Mouse (Mus musculus): Measurements from ENCODE around the gene Mrpl53.

The Mrpl53 gene

DNA sequence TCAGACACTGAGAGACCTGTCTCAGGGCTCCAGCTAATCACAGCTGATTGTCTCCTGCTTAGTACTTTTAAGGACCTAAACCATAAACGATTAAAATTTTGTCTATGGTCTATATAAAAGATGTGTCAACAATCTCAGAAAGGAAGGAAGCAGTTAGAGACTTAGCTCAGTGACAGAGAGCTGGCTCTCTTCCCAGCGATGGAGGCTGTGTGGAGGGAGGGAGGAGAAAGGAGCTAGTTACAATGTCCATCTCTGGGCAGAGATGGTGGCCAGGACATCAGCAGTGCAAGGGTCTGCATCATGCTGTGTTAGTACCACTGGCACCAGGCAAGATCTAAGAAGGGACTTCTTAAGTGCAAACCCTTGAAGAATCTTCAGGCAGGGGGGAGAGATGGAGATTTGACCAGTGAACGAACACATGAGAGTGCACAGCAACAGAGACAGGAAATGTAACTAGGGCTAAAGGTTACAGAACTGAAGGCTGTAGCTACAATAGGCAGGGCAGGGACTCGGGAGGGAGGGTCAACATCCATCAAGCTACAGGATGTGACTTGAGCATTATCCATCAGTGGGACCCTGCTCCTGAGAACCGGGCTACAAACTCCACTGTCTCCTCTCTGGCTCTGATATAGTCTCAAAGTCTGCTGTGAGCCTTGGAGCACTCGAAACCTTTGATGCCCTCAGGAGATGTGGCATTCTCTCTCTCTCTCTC, 16.3 kb upstream of the Mrpl53 start:
- intact Hi-C loops (cut with DNase I): no loop called here

DNA sequence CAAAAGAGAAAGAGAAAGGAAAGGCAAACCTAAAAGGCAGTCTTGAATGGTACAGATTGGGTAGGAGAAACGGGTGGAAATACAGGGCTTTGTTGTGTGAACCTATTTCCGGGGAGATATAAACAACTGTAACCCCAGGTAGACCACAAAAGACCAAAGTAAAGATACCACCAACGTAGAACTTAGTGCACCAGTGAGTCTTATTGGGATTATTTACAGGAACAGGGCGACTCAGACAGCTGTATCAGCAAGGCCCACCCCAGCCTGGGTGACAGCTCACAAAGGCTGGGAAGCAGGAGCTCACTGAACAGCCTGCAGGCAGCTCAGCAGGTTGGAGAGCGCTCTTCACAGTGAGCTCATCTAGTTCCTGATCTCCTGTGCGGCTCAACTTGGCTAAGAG, 12.9 kb upstream of the Mrpl53 start:
- intact Hi-C loops (cut with DNase I): no loop called here

DNA sequence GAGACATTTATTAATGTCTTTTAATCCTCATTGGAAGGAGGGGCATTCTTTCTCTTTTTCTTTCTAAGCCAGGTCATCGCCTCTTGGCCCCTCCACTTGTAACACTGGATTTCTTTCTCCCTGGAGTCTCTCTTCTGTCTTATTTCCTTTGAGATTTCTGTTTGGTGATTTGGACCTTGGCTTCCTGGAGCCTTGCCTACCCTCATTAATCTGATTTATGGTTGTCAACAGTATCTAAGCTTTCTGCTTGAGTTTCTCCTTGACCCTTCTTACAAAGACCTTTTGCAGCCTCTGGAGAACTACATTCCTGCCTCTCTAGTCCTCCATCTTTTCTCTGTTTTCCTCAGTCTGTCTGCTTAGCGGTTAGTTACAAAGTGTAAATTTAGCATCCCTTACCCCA, 10.4 kb upstream of the Mrpl53 start:
- intact Hi-C loops (cut with DNase I): no loop called here

DNA sequence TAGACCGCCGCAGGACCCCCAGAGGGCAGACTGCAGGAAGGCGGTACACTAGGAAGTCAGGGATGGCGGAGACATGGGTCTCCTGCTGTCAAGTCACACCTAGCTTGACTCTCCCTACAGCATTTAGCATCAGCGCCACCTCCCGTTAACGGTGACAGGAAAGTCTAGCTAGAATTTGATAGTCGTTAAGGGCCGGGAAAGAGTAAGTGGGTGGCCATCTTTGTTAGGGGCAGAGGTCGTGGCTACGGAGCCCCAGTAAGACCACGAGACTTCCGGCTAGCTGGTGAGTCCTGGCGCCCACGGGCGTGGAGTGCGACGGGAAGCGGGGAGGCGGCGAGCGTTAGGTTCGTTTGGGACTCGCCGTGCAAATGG, 7.5 kb upstream of the Mrpl53 start, which contains the start of the genes Ccdc142 and Gm42688:
Gene Ccdc142, plus strand, starts transcription at position 286 of the 372 bp plus-strand sequence.
Gene Gm42688, plus strand, starts transcription at position 302 of the 372 bp plus-strand sequence.
- intact Hi-C loops (cut with DNase I): loop anchor here (2.0 kb wide), 1 partner anchor 105 kb away; no protein-coding TSS in a partner anchor

DNA sequence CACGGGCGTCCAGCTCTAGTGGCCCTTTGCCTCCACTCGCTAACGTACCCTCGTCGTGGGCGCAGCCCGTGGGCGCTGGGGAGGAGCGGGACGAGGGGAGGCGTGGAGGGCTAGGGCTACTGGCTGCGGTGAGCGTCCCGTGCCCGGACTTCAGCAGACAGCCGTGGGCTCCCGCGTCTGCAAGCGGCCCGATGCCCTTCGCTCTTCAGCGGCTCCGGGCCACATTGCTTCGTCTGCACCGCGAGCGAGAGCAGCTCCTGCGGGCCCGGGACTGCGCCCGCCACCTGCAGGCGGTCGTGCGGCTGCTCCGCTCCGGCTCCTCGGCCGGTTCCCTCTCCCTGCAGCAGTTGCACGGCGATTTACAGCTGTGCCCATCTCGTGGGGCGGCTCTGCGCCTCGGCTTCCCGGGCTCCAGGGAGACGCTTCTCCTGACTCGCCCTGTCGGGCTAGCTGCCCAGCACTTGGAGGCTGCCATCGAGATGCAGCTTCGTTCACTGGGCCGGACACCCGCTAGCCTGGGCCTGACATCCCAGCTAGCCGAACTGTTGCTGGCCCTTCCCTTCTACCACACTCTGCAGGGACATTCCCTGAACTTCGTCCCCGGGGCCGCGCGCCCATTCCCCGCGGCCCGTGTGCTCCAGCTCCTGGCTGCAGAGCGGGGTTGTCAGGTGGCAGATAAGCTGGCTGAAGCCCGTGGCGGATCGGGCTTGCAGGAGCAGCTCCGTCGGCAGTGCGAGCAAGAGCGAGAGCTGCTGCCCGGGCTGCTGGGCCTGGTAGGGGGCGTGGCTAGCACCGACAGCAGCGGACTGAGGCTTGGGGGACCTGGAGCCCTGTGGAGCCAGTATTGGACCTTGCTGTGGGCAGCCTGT, 6.9 kb upstream of the Mrpl53 start:
- intact Hi-C loops (cut with DNase I): loop anchor here (2.0 kb wide), 1 partner anchor 105 kb away; no protein-coding TSS in a partner anchor

DNA sequence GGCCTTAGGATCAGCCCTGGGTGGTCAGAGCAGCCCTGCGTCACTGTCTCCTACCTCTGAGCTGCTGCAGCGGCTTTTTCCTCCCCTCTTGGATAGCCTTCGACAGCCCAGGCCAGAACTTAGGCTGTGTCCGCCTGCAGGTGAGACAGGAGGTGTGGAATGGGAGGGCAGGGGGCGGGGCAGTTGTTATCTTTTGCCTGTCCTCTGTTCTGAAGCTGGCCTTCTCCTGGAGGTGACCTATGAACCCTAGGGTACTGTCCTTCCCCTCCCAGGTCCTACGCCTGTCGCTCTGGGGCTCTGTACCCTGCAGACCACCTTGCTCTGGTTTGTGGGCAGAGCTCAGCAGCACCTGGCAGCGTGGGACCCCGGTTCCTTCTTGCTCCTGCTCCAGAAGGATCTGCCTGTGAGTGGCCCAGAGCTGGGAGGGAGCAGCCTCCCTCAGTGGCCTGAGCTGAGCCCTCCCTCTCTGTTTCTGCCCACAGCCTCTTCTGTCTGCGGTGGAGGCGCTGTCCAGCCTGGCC, 5.7 kb upstream of the Mrpl53 start:
- intact Hi-C loops (cut with DNase I): no loop called here

DNA sequence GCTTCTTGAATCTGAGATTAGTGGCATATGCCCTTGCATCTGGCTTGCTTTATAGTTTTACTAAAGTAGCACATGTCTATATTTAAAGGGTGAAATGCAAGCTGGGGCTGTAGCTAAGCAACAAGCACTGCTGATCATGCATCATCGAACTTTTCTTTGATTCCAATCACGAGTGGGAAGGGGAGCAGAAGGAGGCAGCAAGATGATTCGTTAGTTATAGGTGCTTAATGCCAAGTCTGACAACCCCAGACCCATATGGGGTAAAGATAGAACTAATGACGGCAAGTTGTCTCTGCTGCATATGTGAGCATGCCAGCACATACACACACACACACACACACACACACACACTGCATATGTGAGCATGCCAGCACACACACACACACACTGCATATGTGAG, 4.7 kb upstream of the Mrpl53 start:
- intact Hi-C loops (cut with DNase I): no loop called here

DNA sequence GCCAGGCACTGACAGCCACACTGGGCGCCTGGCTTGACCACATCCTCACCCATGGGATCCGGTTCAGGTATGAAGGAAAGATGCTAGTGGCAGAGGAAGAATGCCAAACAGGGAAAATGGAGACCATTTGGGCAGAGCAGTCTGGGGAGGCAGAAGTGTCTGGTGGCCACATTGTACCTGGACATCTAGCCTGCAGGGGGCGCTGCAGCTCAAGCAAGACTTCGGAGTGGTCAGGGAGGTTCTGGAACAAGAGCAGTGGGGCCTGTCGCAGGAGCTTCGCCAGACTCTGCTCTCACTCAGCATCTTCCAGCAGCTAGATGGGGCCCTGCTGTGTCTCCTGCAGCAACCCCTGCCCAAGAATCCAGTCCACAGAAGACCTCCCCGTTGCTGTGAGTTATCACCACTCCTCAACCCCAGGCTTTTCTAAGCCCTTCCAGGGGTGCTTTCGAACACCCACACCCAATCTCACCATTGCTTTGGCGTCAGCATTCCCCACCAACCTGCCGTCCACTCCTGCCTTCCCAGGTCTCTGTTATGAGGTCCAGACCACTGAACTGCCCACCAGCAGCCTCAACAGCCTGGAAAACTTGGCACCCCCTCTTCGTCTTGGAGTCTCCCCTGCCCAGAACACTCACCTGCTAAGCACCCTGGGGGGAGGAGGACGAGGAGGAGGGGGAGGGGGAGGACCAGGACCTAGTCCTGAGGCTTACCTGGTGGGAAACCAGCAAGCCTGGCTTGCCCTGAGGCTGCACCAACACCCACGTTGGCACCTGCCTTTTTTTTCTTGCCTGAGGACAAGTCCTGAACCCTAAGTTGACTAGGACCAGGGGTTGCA, 1.1 kb upstream of the Mrpl53 start:
- intact Hi-C loops (cut with DNase I): no loop called here

DNA sequence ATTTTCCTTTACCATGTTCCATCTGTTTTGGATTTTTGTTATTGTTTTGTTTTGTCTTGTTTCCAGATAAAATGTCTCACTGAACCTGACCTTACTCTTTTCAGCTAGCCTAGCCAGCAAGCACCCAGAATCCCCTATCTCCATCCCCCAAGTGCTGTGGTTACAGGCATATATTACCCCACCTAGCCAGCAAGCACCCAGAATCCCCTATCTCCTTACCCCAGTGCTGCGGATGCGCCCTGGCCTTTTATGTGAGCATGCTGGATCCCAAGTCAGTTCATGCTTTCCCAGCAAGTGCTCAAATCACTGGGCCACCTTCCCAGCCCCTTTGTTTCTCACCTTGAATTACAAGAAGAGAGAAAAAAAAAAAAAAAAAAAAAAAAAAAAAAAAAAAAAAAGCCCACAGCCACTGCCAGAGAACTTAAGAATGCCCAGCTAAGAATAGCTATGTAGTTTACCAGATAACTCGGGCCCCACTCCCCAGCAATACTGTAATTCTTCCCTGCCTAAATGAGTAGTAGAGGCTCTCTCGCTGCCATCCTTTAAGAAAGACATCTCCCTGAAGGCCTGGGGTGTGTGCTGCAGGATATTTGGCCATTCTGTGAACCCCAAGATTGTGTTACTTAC, 2.8 kb downstream of the Mrpl53 start:
- intact Hi-C loops (cut with DNase I): loop anchor here (5.0 kb wide), 1 partner anchor 34 kb away; the partner anchor contains the start of gene Pcgf1

DNA sequence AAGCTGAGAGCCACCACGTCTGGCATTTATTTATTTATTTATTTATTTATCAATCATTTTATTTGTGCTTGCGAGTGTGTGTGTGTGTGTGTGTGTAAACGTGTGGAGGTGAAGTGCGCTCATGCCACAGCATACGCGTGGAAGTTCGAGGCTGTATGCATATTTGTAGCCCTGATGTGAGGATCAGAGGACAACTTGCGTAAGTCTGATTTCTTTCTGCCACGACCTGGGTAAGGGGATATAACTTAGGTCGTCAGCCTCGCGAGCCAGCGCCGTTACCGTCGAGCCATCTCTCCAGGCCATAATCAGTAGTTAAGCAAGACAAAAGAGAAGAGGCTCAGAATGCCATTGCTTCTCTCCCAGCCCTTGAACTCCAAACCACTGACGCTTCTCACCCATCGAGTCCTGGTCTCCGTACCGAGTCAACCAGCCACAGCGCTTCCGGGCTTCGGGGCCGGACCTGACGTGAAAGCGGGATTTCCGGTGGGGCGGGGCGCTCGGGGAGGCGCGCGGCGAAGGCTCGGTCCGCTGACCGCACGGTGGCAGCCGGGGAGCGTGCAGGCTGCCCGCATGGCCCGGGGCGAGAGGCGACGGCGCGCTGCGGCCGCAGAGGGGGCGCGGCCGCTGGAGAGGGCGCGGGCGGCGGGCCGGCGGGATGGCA, 6.3 kb downstream of the Mrpl53 start, which contains the start of gene Mogs:
Gene Mogs, plus strand, starts transcription at position 486 of the 661 bp plus-strand sequence.
- intact Hi-C loops (cut with DNase I): no loop called here

DNA sequence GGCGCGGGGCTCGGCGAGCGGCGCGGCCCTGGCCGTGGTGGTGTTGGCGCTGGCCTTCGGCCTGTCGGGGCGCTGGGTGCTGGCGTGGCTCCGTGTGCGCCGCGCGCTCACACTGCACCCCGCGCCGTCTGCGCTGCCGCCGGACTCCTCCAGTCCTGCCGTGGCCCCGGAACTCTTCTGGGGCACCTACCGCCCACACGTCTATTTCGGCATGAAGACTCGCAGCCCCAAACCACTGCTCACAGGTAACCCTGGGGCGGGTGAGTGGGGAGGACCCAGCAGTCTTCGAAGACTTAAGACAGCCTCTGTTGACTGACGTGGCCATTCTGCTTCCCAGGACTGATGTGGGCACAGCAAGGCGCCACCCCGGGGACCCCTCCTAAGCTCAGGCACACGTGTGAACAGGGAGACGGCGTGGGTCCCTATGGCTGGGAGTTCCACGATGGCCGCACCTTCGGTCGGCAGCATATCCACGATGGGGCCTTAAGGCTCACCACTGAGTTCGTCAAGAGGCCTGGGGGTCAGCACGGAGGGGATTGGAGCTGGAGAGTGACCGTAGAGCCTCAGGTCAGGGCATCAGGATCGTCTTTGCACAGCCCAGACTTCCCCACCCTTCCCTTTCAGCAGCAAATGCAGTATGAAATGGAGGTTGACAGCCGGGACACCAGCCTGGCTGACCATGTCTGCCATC, 7.0 kb downstream of the Mrpl53 start:
- intact Hi-C loops (cut with DNase I): no loop called here

DNA sequence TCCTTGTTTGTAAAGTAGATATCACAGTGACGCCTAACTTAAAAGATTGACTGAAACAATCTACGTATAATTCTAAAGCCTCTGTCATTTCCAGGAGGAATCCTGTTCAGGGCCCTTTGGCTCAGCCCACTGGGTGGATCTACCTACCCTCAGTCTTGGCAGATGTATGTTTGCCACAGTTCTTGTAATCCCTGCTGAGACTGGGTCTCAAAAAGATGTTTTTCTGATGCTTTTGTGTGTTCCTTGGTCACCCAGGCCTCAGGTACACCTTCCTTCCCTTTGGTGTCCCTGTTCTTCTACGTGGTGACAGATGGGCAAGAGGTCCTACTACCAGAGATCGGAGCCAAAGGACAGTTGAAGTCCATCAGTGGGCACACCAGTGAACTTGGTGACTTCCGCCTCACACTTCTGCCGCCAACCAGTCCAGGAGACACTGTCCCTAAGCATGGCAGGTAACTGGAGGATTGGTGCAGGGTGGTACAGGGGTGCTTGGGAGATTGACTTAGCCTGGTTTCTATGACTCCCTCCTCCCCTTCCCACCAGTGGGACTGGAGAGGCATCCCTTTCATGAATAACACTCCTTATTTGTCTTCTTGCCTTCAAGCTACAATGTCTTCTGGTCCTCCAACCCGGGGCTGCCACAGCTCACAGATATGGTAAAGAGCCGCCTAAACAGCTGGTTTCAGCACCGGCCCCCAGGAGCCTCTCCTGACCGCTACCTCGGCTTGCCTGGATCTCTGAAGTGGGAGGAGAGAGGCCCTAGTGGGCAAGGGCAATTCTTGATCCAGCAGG, 7.7 kb downstream of the Mrpl53 start:
- intact Hi-C loops (cut with DNase I): no loop called here

DNA sequence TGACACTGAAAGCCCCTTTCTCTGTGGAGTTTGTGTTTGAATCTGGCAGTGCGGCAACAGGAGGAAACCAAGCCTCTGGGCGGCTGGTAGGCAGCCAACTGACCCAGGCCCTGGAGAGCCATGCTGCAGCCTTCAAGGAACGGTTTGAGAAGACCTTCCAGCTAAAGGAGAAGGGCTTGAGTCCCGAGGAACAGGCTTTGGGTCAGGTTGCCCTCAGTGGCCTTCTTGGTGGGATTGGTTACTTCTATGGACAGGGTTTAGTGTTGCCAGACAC, 8.3 kb downstream of the Mrpl53 start:
- intact Hi-C loops (cut with DNase I): no loop called here

DNA sequence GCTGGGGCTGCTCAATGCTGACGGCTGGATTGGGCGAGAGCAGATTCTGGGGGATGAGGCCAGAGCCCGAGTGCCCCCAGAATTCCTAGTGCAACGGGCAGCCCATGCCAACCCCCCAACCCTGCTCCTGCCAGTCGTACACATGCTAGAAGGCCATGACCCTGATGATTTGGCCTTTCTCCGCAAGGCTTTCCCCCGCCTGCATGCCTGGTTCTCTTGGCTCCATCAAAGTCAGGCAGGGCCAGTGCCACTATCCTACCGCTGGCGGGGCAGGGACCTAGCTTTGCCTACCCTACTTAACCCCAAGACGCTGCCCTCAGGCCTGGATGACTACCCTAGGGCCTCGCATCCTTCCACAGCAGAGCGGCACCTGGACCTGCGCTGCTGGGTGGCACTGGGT, 8.8 kb downstream of the Mrpl53 start:
- intact Hi-C loops (cut with DNase I): no loop called here

DNA sequence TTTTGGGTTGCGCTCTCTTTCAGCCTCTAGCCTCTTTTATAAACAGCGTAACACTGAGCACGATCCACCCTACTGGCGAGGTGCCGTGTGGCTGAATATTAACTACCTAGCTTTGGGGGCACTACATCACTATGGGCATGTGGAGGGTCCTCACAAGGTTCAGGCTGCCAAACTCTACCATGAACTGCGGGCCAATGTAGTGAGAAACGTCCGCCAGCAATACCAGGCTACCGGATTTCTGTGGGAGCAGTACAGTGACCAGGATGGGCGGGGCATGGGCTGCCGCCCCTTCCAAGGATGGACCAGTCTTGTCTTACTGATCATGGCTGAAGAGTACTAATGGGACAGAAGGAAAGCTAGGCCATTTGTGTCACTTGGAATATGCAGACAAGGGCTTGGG, 9.5 kb downstream of the Mrpl53 start:
- intact Hi-C loops (cut with DNase I): no loop called here

DNA sequence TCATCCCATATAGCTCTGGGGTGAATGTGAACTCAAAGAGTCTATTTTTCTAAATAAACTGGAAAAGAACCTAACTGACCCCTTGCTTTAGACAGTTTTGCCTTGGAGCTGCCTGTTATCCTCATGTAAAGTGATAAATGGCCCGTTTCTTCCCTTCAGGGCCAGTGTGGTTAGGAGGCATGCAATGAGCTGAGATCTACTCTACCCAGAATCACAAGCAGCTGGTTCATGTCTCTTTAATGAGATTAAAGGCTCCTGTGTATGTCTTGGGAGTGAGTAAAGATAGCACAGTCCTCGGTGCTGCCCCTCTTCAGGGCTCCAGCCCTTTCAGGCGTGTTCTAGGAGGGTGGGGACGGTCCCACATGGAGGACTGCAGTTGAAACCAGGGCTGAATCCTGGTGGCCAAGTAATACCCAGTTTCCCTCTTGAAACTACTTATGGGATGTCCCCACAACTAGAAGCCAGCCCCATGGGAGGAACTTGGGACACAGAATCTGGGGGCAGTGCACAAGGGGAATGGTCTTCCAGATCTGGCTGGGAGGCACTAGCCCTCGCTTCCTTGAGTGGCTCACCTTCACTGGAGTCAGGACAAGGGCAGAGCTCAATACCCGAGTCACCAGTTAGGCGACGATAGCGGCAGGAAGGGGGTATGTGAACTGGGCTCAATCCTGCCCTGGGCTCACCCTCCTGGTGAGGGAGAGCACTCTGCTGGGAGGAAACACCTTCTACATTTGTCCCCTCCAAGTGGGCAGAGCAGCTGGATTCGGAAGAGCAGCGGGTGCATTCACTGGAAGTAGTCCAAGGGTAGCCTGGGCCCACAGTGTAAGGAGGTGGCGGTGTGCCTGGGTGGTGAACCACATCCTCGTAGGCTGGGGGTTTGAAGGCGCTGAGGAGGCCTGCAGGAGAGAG, 10.2 kb downstream of the Mrpl53 start:
- intact Hi-C loops (cut with DNase I): no loop called here

DNA sequence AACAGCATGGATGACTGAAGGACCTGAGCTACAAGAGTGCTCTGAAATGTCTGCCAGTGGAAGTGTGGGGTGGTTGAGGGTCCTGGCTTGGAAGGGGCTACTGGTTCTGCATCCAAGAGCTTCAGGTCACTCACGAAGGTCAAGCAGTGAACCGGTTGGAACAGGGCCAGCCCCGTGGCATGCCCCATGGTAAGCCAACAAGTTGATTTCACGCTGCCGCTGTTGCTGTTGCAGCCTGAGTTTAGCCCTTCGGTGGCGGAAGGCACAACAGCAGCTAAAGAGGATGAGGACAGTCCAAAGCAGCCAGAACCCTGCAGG, 10.9 kb downstream of the Mrpl53 start:
- intact Hi-C loops (cut with DNase I): loop anchor here (5.0 kb wide), 1 partner anchor 38 kb away; the partner anchor contains the start of genes 1700003E16Rik and Wdr54

All from adrenal gland (tissue).